Mouse (Mus musculus): ENCODE measurements around the gene Cacna2d4.

DNA sequence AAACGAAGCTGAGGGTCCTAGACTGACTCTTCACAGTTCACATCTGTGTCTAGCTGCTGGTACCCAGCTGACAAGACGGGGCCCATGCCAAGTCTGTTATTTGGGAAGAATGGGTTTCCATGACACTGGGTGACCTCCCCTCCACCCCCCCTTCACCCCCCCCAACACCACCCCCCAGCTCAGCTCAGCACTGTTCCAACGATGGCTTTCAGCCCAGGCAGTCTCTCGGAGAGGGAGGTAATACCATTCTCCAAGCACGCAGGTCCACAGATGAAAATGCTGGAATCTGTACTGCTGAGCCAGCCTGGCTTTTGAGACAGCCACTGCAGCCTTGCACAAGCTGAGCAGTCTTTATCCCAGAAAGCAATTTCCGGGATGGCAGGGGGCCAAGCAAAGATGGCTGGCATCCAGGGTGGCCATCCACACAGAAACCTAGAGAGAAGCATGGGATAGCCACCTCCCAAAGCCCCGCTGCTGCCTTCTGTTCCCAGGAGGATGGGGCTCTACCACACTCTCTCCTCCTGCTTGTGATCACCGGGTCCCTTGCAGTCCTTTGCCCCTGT is 1.2 kb downstream of the Cacna2d4 start:
- TF ChIP-seq CTCF (IDR thresholded peaks at IDR 0.05; ENCODE audit: low read depth, low read length) (no peak), POLR2A (IDR thresholded peaks at IDR 0.05; ENCODE audit: borderline replicate concordance, low read depth, low read length) (no peak)
